Mouse (Mus musculus) kidney, postnatal 0 days (tissue): ENCODE results near the gene Icam4. TPM values are rescaled to one million over a fixed set of nuclear protein-coding genes. Genes with fewer than 3 reads are reported as not detected.
A peak's percentile ranks its signal among the peaks of the same experiment; 100 is the strongest.

Experiments used
- ATAC-seq: fragments of 200-750 bp; cut with Nextera tagmentation; replicated peaks from 2 replicates; pipeline ENCODE4 v1.8.0; 2017; ENCODE audit warnings: low read depth, moderate number of reproducible peaks, moderate TSS enrichment, moderate library complexity; ENCODE audit not compliant: low FRiP score
- DNase-seq: peaks from one replicate; pipeline ENCODE4 v3.0.0-alpha.2; 2016; ENCODE audit warnings: low spot score
- H3K27ac ChIP-seq: fragments of 300-500 bp; sonication (generic); 2 replicates; pipeline ENCODE4 v1.5.1; 2014; ENCODE audit warnings: mild to moderate bottlenecking
- H3K27me3 ChIP-seq: fragments of 300-500 bp; sonication (generic); 2 replicates; pipeline ENCODE4 v1.6.1; 2014; ENCODE audit warnings: low read length, mixed read lengths; ENCODE audit not compliant: insufficient read depth
- H3K36me3 ChIP-seq: fragments of 300-500 bp; sonication (generic); 2 replicates; pipeline ENCODE4 v1.6.1; 2014; ENCODE audit warnings: low read length, mixed read lengths; ENCODE audit not compliant: insufficient read depth
- H3K4me1 ChIP-seq: fragments of 300-500 bp; sonication (generic); replicated peaks from 2 replicates; pipeline ENCODE4 v1.6.1; 2014; ENCODE audit warnings: antibody characterized with exemption, low read length, mixed read lengths; ENCODE audit not compliant: insufficient read depth
- H3K4me2 ChIP-seq: fragments of 300-500 bp; sonication (generic); 2 replicates; pipeline ENCODE4 v1.6.1; 2014; ENCODE audit warnings: mild to moderate bottlenecking, low read length, moderate library complexity, mixed read lengths
- H3K4me3 ChIP-seq: fragments of 300-500 bp; sonication (generic); replicated peaks from 2 replicates; pipeline ENCODE4 v1.5.1; 2014; ENCODE audit warnings: low read depth, low read length
- H3K9ac ChIP-seq: fragments of 300-500 bp; sonication (generic); 2 replicates; pipeline ENCODE4 v1.6.1; 2014; ENCODE audit warnings: low read depth, low read length
- H3K9me3 ChIP-seq: fragments of 300-500 bp; sonication (generic); replicated peaks from 2 replicates; pipeline ENCODE4 v1.6.1; 2016; ENCODE audit warnings: low read length, inconsistent platforms, mixed read lengths
- CTCF ChIP-seq: IDR thresholded peaks from 2 replicates; pipeline ENCODE4 v1.5.1; 2016; ENCODE audit warnings: antibody characterized with exemption, low read depth, mild to moderate bottlenecking, moderate library complexity
- WGBS: fragments of 180-500 bp; shearing (Covaris S2); extraction: QIAGEN DNeasy Blood & Tissue Kit; methylation state at CpG from one replicate; pipeline ENCODE4 v1.1.7; 2014; 5-methylcytosine and 5-hydroxymethylcytosine counted together
- polyA plus RNA-seq: library from polyadenylated mRNA; unstranded; fragments of >200 nt; fragmentation: Nextera tagmentation; extraction: Ambion mirVana; gene quantifications from 2 replicates; pipeline ENCODE4 v1.2.1, GENCODE M21; 2015

The Icam4 gene
- polyA plus RNA-seq, 1 experiment from 2014 or later: 0.26 TPM

DNA sequence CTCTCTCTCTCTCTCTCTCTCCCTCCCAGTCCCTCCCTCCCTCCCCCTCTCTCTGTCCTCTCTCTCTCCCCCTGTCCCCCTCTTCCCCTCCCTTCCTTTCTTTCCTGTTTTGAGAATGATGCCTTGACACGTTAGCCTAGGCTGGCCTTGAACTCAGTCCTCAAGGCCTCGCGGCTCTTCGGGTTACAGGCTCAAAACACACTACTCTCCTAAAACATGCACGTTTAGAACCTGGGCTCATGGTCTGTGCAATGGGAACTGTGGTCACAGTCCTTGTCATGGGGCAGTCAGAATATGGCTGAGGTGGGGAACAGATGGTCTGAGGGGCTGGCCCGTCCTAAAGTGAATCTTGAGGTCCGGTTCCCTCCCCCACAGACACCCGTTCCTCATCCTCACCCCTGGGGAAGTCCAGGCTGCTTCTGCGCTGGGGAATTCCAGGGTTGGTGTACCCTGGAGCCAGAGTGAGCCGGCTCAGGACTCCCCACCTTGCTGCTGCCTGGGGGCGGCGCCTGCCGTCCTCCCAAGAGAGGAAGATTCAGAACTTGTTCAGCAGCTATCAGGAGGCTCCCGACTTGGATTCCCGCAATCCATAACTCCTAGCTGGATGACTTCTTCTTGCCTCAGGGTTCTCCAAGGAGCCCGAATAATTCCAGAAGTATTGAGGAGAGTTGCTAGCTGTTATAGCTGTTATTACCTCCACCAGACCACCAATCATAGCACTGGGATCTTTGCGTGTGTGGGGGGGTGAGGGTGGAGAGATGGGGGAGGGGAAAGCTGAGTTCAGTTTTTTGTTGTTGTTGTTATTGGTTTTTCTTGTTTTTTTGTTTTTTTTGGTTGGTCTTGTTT, 12.6 kb upstream of the Icam4 start:
- WGBS: 4% methylated on average over 17 of the region's 17 CpGs
- no peaks in the 10 kb centered on the region for H3K36me3 ChIP-seq
- peaks cover 12% of the 10 kb centered on the region for H3K27me3 ChIP-seq
- DNase-seq (no peak), ATAC-seq (0 out of 2 replicates have a peak, but pooled peaks have one; percentile 25)
- H3K4me2 ChIP-seq: peak overlapping the region; percentile 61
- peak overlapping the region; percentile 33 for H3K4me3 ChIP-seq
- no peaks in the 10 kb centered on the region for H3K9me3 ChIP-seq
- H3K9ac ChIP-seq: peak overlapping the region; percentile 42; the same call in 1 of the 2 replicates
- peaks cover 13% of the 10 kb centered on the region; the same call in 1 of the 2 replicates for H3K4me1 ChIP-seq
- TF ChIP-seq CTCF: no peak
- H3K27ac ChIP-seq: no peak overlapping the region

DNA sequence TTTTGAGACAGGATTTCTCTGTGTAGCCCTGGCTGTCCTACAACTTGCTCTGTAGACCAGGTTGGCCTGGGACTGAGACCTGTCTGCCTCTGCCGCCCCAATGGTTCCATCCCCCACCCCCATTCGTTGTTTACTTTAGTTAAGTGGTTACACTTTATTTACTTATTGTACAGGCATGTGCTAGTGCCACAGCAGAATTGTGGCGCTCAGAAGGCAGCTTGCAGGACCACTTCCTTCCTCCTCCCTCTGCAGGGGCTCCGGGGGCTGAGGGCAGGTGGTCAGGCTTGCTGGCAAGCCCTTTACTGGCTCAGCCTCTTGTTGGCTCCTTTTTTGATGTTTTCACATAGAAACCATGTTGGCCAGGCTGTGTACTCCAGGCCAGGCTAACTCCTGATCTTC, 12.0 kb upstream of the Icam4 start:
- no peak for ATAC-seq
- H3K27ac ChIP-seq: no peak overlapping the region

DNA sequence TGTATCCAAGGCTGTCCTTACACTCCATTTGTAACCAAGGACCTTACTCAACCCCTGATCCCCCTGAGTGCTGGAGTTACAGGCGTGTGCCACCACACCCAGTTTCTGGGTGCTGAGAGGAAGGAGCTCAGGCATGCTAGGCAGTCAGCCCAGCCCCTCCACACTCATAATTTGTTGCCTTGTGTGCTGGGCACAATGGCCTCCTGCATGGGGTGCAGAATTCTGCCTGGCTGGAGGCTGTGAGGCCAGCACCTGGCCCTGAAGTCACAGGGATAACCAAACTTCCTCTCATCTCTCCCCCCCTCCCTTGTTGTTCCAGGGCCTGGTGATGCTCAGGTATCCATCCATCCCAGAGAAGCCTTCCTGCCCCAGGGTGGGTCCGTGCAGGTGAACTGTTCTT, 10.6 kb upstream of the Icam4 start:
- H3K27me3 ChIP-seq: peaks cover 12% of the 10 kb centered on the region
- no peak for TF ChIP-seq CTCF
- peaks cover 13% of the 10 kb centered on the region; the same call in 1 of the 2 replicates for H3K4me1 ChIP-seq
- H3K9ac ChIP-seq: no peak overlapping the region
- H3K27ac ChIP-seq: no peak overlapping the region
- 69% methylated on average over 2 of the region's 2 CpGs for WGBS
- H3K36me3 ChIP-seq: no peaks in the 10 kb centered on the region
- H3K4me3 ChIP-seq: no peak overlapping the region
- ATAC-seq: no peak
- no peak for DNase-seq
- H3K9me3 ChIP-seq: no peaks in the 10 kb centered on the region
- H3K4me2 ChIP-seq: no peak overlapping the region

More for the DNA sequence above, 12.0 kb upstream of the Icam4 start:
- Histone ChIP-seq H3K4me2 (peak overlapping the region; percentile 61), H3K9me3 (no peaks in the 10 kb centered on the region), H3K4me3 (no peak overlapping the region; the same call in 1 of the 2 replicates), H3K9ac (no peak overlapping the region), H3K27me3 (peaks cover 12% of the 10 kb centered on the region), H3K4me1 (peaks cover 13% of the 10 kb centered on the region; the same call in 1 of the 2 replicates), H3K36me3 (no peaks in the 10 kb centered on the region)
- no peak for TF ChIP-seq CTCF
- no peak for DNase-seq
- 30% methylated on average over 4 of the region's 4 CpGs for WGBS

DNA sequence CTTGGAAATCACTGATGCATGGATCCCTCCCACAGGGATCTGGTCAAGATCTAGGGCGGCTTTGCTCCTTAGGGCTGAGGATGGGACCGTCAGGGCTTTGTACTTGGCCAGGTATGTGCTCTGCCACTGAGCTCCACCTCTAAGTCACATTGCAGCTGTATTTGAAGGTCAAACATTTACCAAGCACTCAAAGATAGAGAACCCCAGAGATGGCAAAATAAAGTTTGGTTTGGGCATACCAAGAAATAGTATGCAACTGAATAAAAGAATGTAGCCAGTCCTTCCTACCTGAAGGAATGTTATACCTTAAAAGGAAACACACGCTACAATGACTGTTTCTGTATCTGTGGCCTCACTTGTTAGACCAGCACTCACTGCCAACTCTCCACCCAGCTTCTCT, 7.8 kb upstream of the Icam4 start:
- peaks cover 9% of the 10 kb centered on the region for H3K27me3 ChIP-seq
- ATAC-seq (no peak), DNase-seq (no peak)
- H3K27ac ChIP-seq: no peak overlapping the region
- H3K4me1 ChIP-seq: peaks cover 5% of the 10 kb centered on the region; the same call in 1 of the 2 replicates
- WGBS: 71% methylated on average over 3 of the region's 3 CpGs
- no peak overlapping the region for H3K9ac ChIP-seq
- no peaks in the 10 kb centered on the region for H3K9me3 ChIP-seq
- no peaks in the 10 kb centered on the region for H3K36me3 ChIP-seq
- TF ChIP-seq CTCF: no peak
- no peak overlapping the region for H3K4me2 ChIP-seq
- no peak overlapping the region for H3K4me3 ChIP-seq

DNA sequence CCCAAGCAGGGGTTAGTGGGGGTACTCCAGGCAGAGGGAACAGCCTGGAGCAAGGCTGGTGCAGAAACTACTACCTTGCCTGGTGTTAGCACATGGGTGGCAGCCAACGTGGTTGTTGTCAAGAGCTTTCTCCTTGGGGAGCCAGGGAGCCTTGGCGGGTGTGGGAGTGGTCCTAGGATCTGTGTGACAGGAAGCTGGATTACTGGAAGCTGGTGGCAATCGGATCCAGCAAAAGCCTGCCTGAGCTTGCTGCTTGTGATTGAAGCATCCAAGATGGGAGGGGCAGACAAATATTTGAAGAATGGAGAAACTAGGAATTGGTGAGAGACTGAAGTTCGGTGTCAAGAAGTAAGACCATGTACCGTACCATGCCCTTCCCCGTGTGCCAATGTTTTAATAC, 6.9 kb upstream of the Icam4 start:
- 58% methylated on average over 6 of the region's 6 CpGs for WGBS
- no peaks in the 10 kb centered on the region for H3K9me3 ChIP-seq
- no peak overlapping the region for H3K4me3 ChIP-seq
- no peak overlapping the region for H3K27ac ChIP-seq
- H3K4me1 ChIP-seq: no peaks in the 10 kb centered on the region
- H3K27me3 ChIP-seq: peaks cover 3% of the 10 kb centered on the region
- ATAC-seq (no peak), DNase-seq (no peak)
- TF ChIP-seq CTCF: no peak
- no peak overlapping the region for H3K4me2 ChIP-seq
- H3K9ac ChIP-seq: no peak overlapping the region
- no peaks in the 10 kb centered on the region for H3K36me3 ChIP-seq

DNA sequence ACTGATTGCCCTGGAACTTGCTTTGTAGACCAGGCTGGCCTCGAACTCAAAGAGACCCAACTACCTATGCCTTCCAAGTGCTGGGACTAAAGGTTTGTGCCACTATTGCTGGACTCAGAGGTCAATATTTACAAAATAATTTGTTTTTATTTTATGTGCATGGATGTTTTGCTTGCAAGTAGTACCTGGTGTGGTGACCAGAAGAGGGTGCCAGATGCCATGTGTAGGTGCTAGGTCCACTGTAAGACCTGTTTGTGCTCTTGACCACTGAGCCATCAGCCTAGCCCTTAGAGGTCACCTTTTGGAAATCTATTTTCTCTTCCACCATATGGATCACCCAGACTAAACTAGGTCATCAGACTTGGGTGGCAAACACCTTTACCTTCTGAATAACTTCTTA, 6.4 kb upstream of the Icam4 start:
- no peak overlapping the region for H3K27ac ChIP-seq
- no peaks in the 10 kb centered on the region for H3K4me1 ChIP-seq
- H3K27me3 ChIP-seq: no peaks in the 10 kb centered on the region
- no peak overlapping the region for H3K9ac ChIP-seq
- no peak overlapping the region for H3K4me2 ChIP-seq
- no peak overlapping the region for H3K4me3 ChIP-seq
- peak; percentile 32; the same call in 1 of the 2 replicates for TF ChIP-seq CTCF
- 85% methylated on average over 1 of the region's 1 CpGs for WGBS
- no peaks in the 10 kb centered on the region for H3K9me3 ChIP-seq
- no peaks in the 10 kb centered on the region for H3K36me3 ChIP-seq
- ATAC-seq (no peak), DNase-seq (no peak)
